Mouse (Mus musculus) heart, embryonic 16.5 days (tissue): ENCODE measurements around the gene Gm20708. TPM values are rescaled to one million over a fixed set of nuclear protein-coding genes. Genes with fewer than 3 reads are reported as not detected.
A peak's percentile ranks its signal among the peaks of the same experiment; 100 is the strongest.

Experiments used
- ATAC-seq: fragments of 200-750 bp; cut with Nextera tagmentation; replicated peaks from 2 replicates; pipeline ENCODE4 v1.8.0; 2017; ENCODE audit warnings: moderate number of reproducible peaks; ENCODE audit not compliant: insufficient read depth, low FRiP score; ENCODE audit errors: extremely low read depth
- H3K27ac ChIP-seq: fragments of 300-500 bp; sonication (generic); 2 replicates; pipeline ENCODE4 v1.5.1; 2014; ENCODE audit warnings: mild to moderate bottlenecking, low read length, control low read depth, moderate library complexity
- H3K27me3 ChIP-seq: fragments of 300-500 bp; sonication (generic); 2 replicates; pipeline ENCODE4 v1.6.1; 2014; ENCODE audit warnings: low read length, mixed read lengths; ENCODE audit not compliant: control insufficient read depth, insufficient read depth
- H3K36me3 ChIP-seq: fragments of 300-500 bp; sonication (generic); 2 replicates; pipeline ENCODE4 v1.6.1; 2014; ENCODE audit not compliant: control insufficient read depth, insufficient read depth
- H3K4me1 ChIP-seq: fragments of 300-500 bp; sonication (generic); 2 replicates; pipeline ENCODE4 v1.6.1; 2014; ENCODE audit warnings: low read length, mixed read lengths; ENCODE audit not compliant: control insufficient read depth, insufficient read depth
- H3K4me2 ChIP-seq: fragments of 300-500 bp; sonication (generic); 2 replicates; pipeline ENCODE4 v1.6.1; 2014; ENCODE audit warnings: low read depth, mild to moderate bottlenecking, control low read depth, low read length
- H3K4me3 ChIP-seq: fragments of 300-500 bp; sonication (generic); 2 replicates; pipeline ENCODE4 v1.5.1; 2014; ENCODE audit warnings: mild to moderate bottlenecking, control low read depth, low read length
- H3K9ac ChIP-seq: fragments of 300-500 bp; sonication (generic); 2 replicates; pipeline ENCODE4 v1.6.1; 2014; ENCODE audit warnings: low read length, control low read depth
- H3K9me3 ChIP-seq: fragments of 300-500 bp; sonication (generic); replicated peaks from 2 replicates; pipeline ENCODE4 v1.6.1; 2016; ENCODE audit warnings: low read length; ENCODE audit not compliant: control insufficient read depth
- WGBS: fragments of 180-500 bp; shearing (Covaris S2); extraction: QIAGEN DNeasy Blood & Tissue Kit; methylation state at CpG from one replicate; pipeline ENCODE4 v1.1.7; 2014; 5-methylcytosine and 5-hydroxymethylcytosine counted together
- polyA plus RNA-seq: library from polyadenylated mRNA; unstranded; fragments of >200 nt; fragmentation: Nextera tagmentation; extraction: Ambion mirVana; gene quantifications from 2 replicates; pipeline ENCODE4 v1.2.1, GENCODE M21; 2015

Gene Gm20708
- polyA plus RNA-seq, 1 experiment from 2014 or later: 2.4 TPM

GRCm38 (mm10) chr11:117797511-117798159 lies 11.8 kb upstream of the Gm20708 start, which contains the start of gene 6030468B19Rik:
TSS of gene 6030468B19Rik (plus strand) at chr11:117797660.
- ATAC-seq: no peak
- Histone ChIP-seq H3K9ac (no peak within 1 kb of the TSS; the same call in 1 of the 2 replicates), H3K4me3 (no peak within 1 kb of the TSS), H3K4me1 (peaks cover 9% of the 10 kb centered on the region), H3K27me3 (no peaks in the 10 kb centered on the region), H3K27ac (peak within 1 kb of the TSS; percentile 36; the same call in 1 of the 2 replicates), H3K9me3 (no peaks in the 10 kb centered on the region), H3K36me3 (no peaks in the 10 kb centered on the region), H3K4me2 (no peak within 1 kb of the TSS)
- 41% methylated on average over 9 of the region's 9 CpGs for WGBS

- H3K4me3 ChIP-seq: no peak overlapping the region
- no peaks in the 10 kb centered on the region for H3K36me3 ChIP-seq
- no peaks in the 10 kb centered on the region for H3K27me3 ChIP-seq
- peak; percentile 35 for ATAC-seq
- H3K4me2 ChIP-seq: no peak overlapping the region
- H3K4me1 ChIP-seq: peaks cover 8% of the 10 kb centered on the region
- H3K27ac ChIP-seq: no peak overlapping the region
- WGBS: 23% methylated on average over 2 of the region's 2 CpGs
- H3K9me3 ChIP-seq: no peaks in the 10 kb centered on the region
- H3K9ac ChIP-seq: no peak overlapping the region
Measured at GRCm38 (mm10) chr11:117798160-117798541, 11.3 kb upstream of the Gm20708 start.

GRCm38 (mm10) chr11:117799174-117799573 lies 10.3 kb upstream of the Gm20708 start:
- H3K36me3 ChIP-seq: no peaks in the 10 kb centered on the region
- H3K27me3 ChIP-seq: no peaks in the 10 kb centered on the region
- no peak overlapping the region for H3K9ac ChIP-seq
- H3K4me2 ChIP-seq: no peak overlapping the region
- H3K4me3 ChIP-seq: no peak overlapping the region
- no peaks in the 10 kb centered on the region for H3K9me3 ChIP-seq
- ATAC-seq: no peak
- 53% methylated on average over 5 of the region's 5 CpGs for WGBS
- no peak overlapping the region for H3K27ac ChIP-seq
- peaks cover 8% of the 10 kb centered on the region for H3K4me1 ChIP-seq

GRCm38 (mm10) chr11:117800038-117800437 lies 9.4 kb upstream of the Gm20708 start:
- no peaks in the 10 kb centered on the region for H3K9me3 ChIP-seq
- peaks cover 8% of the 10 kb centered on the region for H3K4me1 ChIP-seq
- no peak overlapping the region for H3K4me3 ChIP-seq
- H3K36me3 ChIP-seq: no peaks in the 10 kb centered on the region
- no peak overlapping the region for H3K27ac ChIP-seq
- no peak overlapping the region for H3K9ac ChIP-seq
- no peak overlapping the region for H3K4me2 ChIP-seq
- H3K27me3 ChIP-seq: no peaks in the 10 kb centered on the region
- WGBS: 81% methylated on average over 7 of the region's 7 CpGs
- ATAC-seq: no peak

- Histone ChIP-seq H3K4me1 (peaks cover 8% of the 10 kb centered on the region), H3K4me3 (no peak overlapping the region), H3K9ac (no peak overlapping the region), H3K36me3 (no peaks in the 10 kb centered on the region), H3K4me2 (no peak overlapping the region), H3K27me3 (no peaks in the 10 kb centered on the region), H3K27ac (no peak overlapping the region), H3K9me3 (no peaks in the 10 kb centered on the region)
- ATAC-seq: no peak
- WGBS: 71% methylated on average over 7 of the region's 7 CpGs
Measured at GRCm38 (mm10) chr11:117801650-117802049, 7.8 kb upstream of the Gm20708 start.

- H3K4me2 ChIP-seq: no peak overlapping the region
- H3K27ac ChIP-seq: no peak overlapping the region
- no peak overlapping the region for H3K9ac ChIP-seq
- H3K36me3 ChIP-seq: no peaks in the 10 kb centered on the region
- no peak overlapping the region for H3K4me3 ChIP-seq
- peaks cover 4% of the 10 kb centered on the region for H3K4me1 ChIP-seq
- H3K27me3 ChIP-seq: no peaks in the 10 kb centered on the region
- H3K9me3 ChIP-seq: no peaks in the 10 kb centered on the region
- ATAC-seq: no peak
- 89% methylated on average over 3 of the region's 3 CpGs for WGBS
Measured at GRCm38 (mm10) chr11:117803166-117803688, 6.2 kb upstream of the Gm20708 start.

GRCm38 (mm10) chr11:117806781-117807180 lies 2.7 kb upstream of the Gm20708 start:
- H3K27ac ChIP-seq: no peak overlapping the region
- H3K9ac ChIP-seq: no peak overlapping the region
- H3K4me1 ChIP-seq: peaks cover 17% of the 10 kb centered on the region
- WGBS: 93% methylated on average over 6 of the region's 6 CpGs
- no peaks in the 10 kb centered on the region for H3K36me3 ChIP-seq
- no peaks in the 10 kb centered on the region for H3K27me3 ChIP-seq
- no peak overlapping the region for H3K4me3 ChIP-seq
- no peak for ATAC-seq
- H3K9me3 ChIP-seq: no peaks in the 10 kb centered on the region
- no peak overlapping the region for H3K4me2 ChIP-seq

GRCm38 (mm10) chr11:117810401-117811046 lies 1.1 kb downstream of the Gm20708 start:
- Histone ChIP-seq H3K36me3 (peaks cover 20% of the 10 kb centered on the region), H3K4me2 (peak overlapping the region; percentile 79), H3K9me3 (no peaks in the 10 kb centered on the region), H3K4me1 (peaks cover 34% of the 10 kb centered on the region), H3K9ac (peak overlapping the region; percentile 95), H3K27ac (peak overlapping the region; percentile 85), H3K4me3 (peak overlapping the region; percentile 90), H3K27me3 (no peaks in the 10 kb centered on the region)
- WGBS: under 1% methylated on average over 21 of the region's 21 CpGs
- ATAC-seq: peak; percentile 76

GRCm38 (mm10) chr11:117813867-117814266 lies 4.4 kb downstream of the Gm20708 start:
- Histone ChIP-seq H3K4me3 (no peak overlapping the region), H3K9me3 (no peaks in the 10 kb centered on the region), H3K27ac (peak overlapping the region; percentile 41; the same call in 1 of the 2 replicates), H3K36me3 (peaks cover 42% of the 10 kb centered on the region), H3K4me2 (no peak overlapping the region), H3K27me3 (no peaks in the 10 kb centered on the region), H3K4me1 (peaks cover 42% of the 10 kb centered on the region), H3K9ac (no peak overlapping the region)
- no peak for ATAC-seq
- WGBS: 45% methylated on average over 5 of the region's 5 CpGs
